Mouse (Mus musculus): Measurements from ENCODE around the gene Cdc37. TPM values are rescaled to one million over a fixed set of nuclear protein-coding genes. Genes with fewer than 3 reads are reported as not detected.

Cdc37 gene
- polyA plus RNA-seq, 1 experiment from 2014 or later = 279 TPM

DNA sequence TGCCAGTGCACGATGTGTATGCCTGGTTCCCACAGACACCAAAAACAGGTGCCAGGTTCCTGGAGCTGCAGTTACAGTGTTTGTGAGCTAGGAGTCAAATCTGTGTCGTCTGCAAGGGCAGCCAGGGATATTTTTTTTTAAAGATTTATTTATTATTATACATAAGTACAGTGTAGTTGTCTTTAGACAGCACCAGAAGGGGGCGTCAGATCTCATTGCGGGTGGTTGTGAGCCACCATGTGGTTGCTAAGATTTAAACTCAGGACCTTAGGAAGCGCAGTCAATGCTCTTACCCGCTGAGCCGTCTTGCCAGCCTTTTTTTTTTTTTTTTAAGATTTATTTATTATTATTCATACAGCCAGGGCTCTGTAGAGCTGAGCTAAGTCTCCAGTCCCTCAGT lies 40.1 kb upstream of the Cdc37 start:
- Histone ChIP-seq H3K27me3 (ENCODE audit: control insufficient read depth, insufficient read depth, low read length) (no peaks in the 10 kb centered on the region), H3K27ac (ENCODE audit: low read length) (no peak overlapping the region)

DNA sequence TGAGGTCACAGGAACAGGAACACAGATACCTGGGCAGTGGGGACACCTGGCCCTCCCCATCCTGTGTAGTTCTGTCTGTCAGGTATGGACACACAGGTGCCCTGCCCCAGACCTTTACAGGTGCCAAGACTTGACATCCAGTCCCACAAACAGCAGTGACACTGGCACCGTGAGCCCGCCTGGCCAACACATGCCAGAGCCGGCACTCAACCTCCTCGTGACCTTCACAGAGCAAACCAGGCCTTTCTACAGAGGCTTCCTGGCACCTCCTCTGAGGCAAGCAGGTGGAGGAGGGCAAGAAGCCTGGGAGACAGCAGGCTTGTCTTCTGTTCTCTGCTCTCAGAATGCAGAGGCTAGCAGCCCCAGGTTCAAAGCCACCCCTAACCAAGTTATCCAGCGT lies 35.7 kb upstream of the Cdc37 start:
- Histone ChIP-seq H3K27ac (ENCODE audit: low read length) (peak overlapping the region; percentile 75), H3K4me1 (ENCODE audit: control insufficient read depth, insufficient read depth, low read length) (peaks cover 21% of the 10 kb centered on the region), H3K4me2 (ENCODE audit: low read depth, low read length) (0 out of 2 replicates have a peak overlapping the region, but pooled peaks have one; percentile 6), H3K27me3 (ENCODE audit: control insufficient read depth, insufficient read depth, low read length) (no peaks in the 10 kb centered on the region), H3K9me3 (replicated peaks; ENCODE audit: control insufficient read depth, low read length) (no peaks in the 10 kb centered on the region), H3K9ac (ENCODE audit: low read length) (no peak overlapping the region; the same call in 1 of the 2 replicates), H3K36me3 (ENCODE audit: control insufficient read depth, insufficient read depth) (no peaks in the 10 kb centered on the region), H3K4me3 (ENCODE audit: low read length) (no peak overlapping the region)
- 0 out of 2 replicates have a peak, but pooled peaks have one; percentile 20 for ATAC-seq (replicated peaks; ENCODE audit: extremely low read depth, insufficient read depth, low FRiP score)
- WGBS = 67% methylated on average over 5 of the region's 5 CpGs

More for the DNA sequence above, 40.1 kb upstream of the Cdc37 start:
- H3K4me1 ChIP-seq (ENCODE audit: control insufficient read depth, insufficient read depth, low read length) = peaks cover 4% of the 10 kb centered on the region
- H3K36me3 ChIP-seq (ENCODE audit: control insufficient read depth, insufficient read depth) = peaks cover 15% of the 10 kb centered on the region
- 51% methylated on average over 7 of the region's 7 CpGs for WGBS
- no peak for ATAC-seq (replicated peaks; ENCODE audit: extremely low read depth, insufficient read depth, low FRiP score)
- no peaks in the 10 kb centered on the region for H3K9me3 ChIP-seq (replicated peaks; ENCODE audit: control insufficient read depth, low read length)
- H3K4me3 ChIP-seq (ENCODE audit: low read length) = no peak overlapping the region
- H3K4me2 ChIP-seq (ENCODE audit: low read depth, low read length) = no peak overlapping the region
- H3K9ac ChIP-seq (ENCODE audit: low read length) = no peak overlapping the region

DNA sequence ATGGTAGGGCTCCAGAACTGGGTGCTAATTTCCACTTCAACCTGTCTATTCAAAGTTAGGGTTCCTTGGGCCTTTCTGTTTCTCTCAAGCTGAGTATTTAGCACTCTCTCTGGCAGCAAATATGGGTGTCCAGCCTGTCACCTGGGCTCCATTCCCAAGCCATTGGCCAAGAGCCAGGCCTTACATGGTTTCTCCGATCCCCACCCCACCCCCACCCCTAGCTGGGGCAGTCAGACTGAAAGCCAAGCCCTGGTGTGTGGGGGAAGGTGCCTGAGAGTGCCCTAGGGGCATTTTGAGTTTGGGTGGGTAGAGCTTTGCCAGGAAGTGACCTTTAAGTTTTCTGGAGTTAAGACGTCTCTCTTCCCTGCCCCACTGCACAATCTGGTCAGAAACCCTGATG lies 35.0 kb upstream of the Cdc37 start:
- no peaks in the 10 kb centered on the region for H3K36me3 ChIP-seq (ENCODE audit: control insufficient read depth, insufficient read depth)
- H3K27ac ChIP-seq (ENCODE audit: low read length) = peak overlapping the region; percentile 75
- peak overlapping the region; percentile 80 for H3K9ac ChIP-seq (ENCODE audit: low read length)
- H3K4me3 ChIP-seq (ENCODE audit: low read length) = peak overlapping the region; percentile 62
- H3K9me3 ChIP-seq (replicated peaks; ENCODE audit: control insufficient read depth, low read length) = no peaks in the 10 kb centered on the region
- peaks cover 21% of the 10 kb centered on the region for H3K4me1 ChIP-seq (ENCODE audit: control insufficient read depth, insufficient read depth, low read length)
- H3K27me3 ChIP-seq (ENCODE audit: control insufficient read depth, insufficient read depth, low read length) = no peaks in the 10 kb centered on the region
- peak overlapping the region; percentile 79 for H3K4me2 ChIP-seq (ENCODE audit: low read depth, low read length)
- WGBS = 36% methylated on average over 2 of the region's 2 CpGs
- 0 out of 2 replicates have a peak, but pooled peaks have one; percentile 13 for ATAC-seq (replicated peaks; ENCODE audit: extremely low read depth, insufficient read depth, low FRiP score)

DNA sequence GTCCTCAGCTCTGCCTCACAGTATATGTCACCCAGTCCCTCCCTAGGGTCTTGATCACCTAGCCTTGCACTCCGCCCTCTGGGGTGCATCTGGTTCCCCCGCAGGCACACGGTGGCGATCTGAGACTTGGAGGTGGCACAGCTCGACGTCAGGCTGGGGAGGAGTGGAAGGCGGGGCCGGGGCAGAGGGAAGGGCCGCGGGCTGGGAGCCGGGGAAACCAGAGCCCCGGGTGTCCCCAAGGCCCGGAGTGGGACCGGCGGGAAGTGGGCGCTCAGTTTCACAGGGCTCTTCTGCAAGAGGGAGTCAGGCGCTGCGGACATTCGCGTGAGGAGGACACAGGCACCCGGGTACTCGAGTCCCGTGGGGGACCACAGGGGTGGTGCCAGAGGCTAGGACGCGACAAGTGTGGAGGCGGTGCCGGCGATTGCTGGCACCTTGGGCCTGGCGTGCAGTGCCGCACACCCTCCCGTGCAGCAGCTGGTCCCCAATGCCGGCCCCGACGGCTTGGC lies 34.2 kb upstream of the Cdc37 start:
- peak; percentile 66 for ATAC-seq (replicated peaks; ENCODE audit: extremely low read depth, insufficient read depth, low FRiP score)
- no peaks in the 10 kb centered on the region for H3K36me3 ChIP-seq (ENCODE audit: control insufficient read depth, insufficient read depth)
- peak overlapping the region; percentile 79 for H3K4me2 ChIP-seq (ENCODE audit: low read depth, low read length)
- no peaks in the 10 kb centered on the region for H3K9me3 ChIP-seq (replicated peaks; ENCODE audit: control insufficient read depth, low read length)
- peaks cover 21% of the 10 kb centered on the region for H3K4me1 ChIP-seq (ENCODE audit: control insufficient read depth, insufficient read depth, low read length)
- no peaks in the 10 kb centered on the region for H3K27me3 ChIP-seq (ENCODE audit: control insufficient read depth, insufficient read depth, low read length)
- H3K4me3 ChIP-seq (ENCODE audit: low read length) = peak overlapping the region; percentile 62
- WGBS = 4% methylated on average over 34 of the region's 34 CpGs
- peak overlapping the region; percentile 80 for H3K9ac ChIP-seq (ENCODE audit: low read length)
- peak overlapping the region; percentile 75 for H3K27ac ChIP-seq (ENCODE audit: low read length)

DNA sequence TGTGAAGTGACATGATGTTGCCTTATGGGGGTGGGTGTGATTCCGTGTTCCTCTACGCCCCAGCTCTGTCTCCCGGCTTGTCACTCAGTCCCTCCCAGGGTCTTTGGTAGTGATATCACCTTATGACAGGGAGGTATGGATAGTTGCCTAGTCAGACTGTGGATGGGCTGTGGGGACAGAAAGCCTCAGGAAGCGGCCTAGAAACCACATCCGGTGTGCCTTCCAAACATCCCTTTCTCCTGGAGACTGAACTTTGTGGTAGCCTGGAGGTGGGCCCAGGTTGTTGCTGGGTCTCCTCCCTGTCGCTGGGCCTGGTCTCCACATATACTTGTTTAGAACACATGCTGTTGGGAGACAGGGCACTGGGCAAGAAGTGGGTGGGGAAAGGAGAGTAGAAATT lies 33.6 kb upstream of the Cdc37 start:
- peaks cover 21% of the 10 kb centered on the region for H3K4me1 ChIP-seq (ENCODE audit: control insufficient read depth, insufficient read depth, low read length)
- no peak overlapping the region for H3K27ac ChIP-seq (ENCODE audit: low read length)
- no peak overlapping the region for H3K4me3 ChIP-seq (ENCODE audit: low read length)
- no peaks in the 10 kb centered on the region for H3K27me3 ChIP-seq (ENCODE audit: control insufficient read depth, insufficient read depth, low read length)
- 75% methylated on average over 6 of the region's 6 CpGs for WGBS
- H3K36me3 ChIP-seq (ENCODE audit: control insufficient read depth, insufficient read depth) = no peaks in the 10 kb centered on the region
- ATAC-seq (replicated peaks; ENCODE audit: extremely low read depth, insufficient read depth, low FRiP score) = no peak
- peak overlapping the region; percentile 80; the same call in 1 of the 2 replicates for H3K9ac ChIP-seq (ENCODE audit: low read length)
- peak overlapping the region; percentile 79 for H3K4me2 ChIP-seq (ENCODE audit: low read depth, low read length)
- no peaks in the 10 kb centered on the region for H3K9me3 ChIP-seq (replicated peaks; ENCODE audit: control insufficient read depth, low read length)

DNA sequence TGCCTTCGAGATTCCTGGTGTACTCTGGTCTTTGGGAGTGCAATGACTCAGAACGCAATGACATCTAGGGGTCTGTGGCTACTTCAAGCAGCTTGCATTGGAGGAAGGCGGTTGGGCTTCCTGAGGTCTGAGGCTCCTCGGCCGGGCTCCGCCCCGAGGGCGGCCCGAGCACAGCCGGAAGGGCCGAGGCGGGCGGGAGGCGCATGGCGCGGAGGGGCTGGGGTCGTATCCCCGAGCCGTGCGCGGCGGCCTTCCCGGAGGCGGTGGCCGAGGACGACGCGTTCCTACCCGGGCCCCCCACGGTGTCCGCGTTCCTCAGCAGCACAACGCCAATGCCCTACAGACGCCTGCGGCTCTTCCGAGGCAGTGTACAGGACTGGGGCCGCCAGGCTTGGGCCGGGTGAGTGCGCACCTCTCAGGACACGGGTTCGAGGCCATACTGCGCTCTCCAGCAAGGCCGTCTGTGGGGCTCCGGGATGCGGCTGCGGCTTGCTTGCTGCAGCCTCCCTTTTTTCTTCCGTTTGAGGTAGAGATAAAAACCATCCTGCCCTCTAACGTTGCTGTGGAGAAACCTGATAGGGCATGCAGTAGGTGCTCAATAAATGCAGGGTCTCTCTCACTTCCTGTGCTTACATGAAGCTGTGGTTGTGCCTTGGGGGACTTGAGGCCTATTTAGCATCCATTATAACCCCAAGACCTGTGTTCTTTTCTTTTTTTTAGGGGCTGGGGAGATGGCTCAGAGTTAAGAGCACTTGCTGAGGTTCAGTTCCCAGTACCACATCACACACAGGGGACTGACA lies 31.8 kb upstream of the Cdc37 start:
- ATAC-seq (replicated peaks; ENCODE audit: extremely low read depth, insufficient read depth, low FRiP score) = 0 out of 2 replicates have a peak, but pooled peaks have one; percentile 30
- Histone ChIP-seq H3K4me1 (ENCODE audit: control insufficient read depth, insufficient read depth, low read length) (peaks cover 21% of the 10 kb centered on the region), H3K36me3 (ENCODE audit: control insufficient read depth, insufficient read depth) (no peaks in the 10 kb centered on the region), H3K4me3 (ENCODE audit: low read length) (peak overlapping the region; percentile 52), H3K9me3 (replicated peaks; ENCODE audit: control insufficient read depth, low read length) (no peaks in the 10 kb centered on the region), H3K4me2 (ENCODE audit: low read depth, low read length) (peak overlapping the region; percentile 63), H3K27me3 (ENCODE audit: control insufficient read depth, insufficient read depth, low read length) (no peaks in the 10 kb centered on the region), H3K27ac (ENCODE audit: low read length) (no peak overlapping the region), H3K9ac (ENCODE audit: low read length) (peak overlapping the region; percentile 70)
- 7% methylated on average over 44 of the region's 48 CpGs for WGBS

DNA sequence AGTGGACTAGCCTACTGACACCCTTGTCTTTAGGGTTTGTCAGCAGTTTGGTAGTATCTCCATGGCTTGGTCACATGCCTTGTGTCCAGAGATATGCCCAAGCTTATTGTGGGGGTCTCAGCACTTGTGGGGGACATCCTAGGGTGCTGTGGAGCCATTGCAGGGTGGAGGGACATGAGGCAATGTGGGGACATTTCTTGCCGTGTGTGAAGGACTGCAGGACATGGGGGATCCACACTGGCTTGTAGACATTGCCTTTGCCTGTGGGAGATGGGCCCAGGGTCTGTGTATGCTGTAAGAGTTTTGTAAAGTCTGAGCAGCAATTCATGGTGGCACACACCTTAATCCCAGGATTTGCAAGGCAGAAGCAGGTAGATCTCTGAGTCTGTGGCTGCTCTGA lies 31.1 kb upstream of the Cdc37 start:
- Histone ChIP-seq H3K27ac (ENCODE audit: low read length) (no peak overlapping the region), H3K9ac (ENCODE audit: low read length) (no peak overlapping the region), H3K4me3 (ENCODE audit: low read length) (no peak overlapping the region), H3K27me3 (ENCODE audit: control insufficient read depth, insufficient read depth, low read length) (no peaks in the 10 kb centered on the region), H3K36me3 (ENCODE audit: control insufficient read depth, insufficient read depth) (no peaks in the 10 kb centered on the region), H3K4me1 (ENCODE audit: control insufficient read depth, insufficient read depth, low read length) (peaks cover 19% of the 10 kb centered on the region), H3K9me3 (replicated peaks; ENCODE audit: control insufficient read depth, low read length) (no peaks in the 10 kb centered on the region), H3K4me2 (ENCODE audit: low read depth, low read length) (no peak overlapping the region)
- ATAC-seq (replicated peaks; ENCODE audit: extremely low read depth, insufficient read depth, low FRiP score) = no peak
- 78% methylated on average over 1 of the region's 1 CpGs for WGBS

DNA sequence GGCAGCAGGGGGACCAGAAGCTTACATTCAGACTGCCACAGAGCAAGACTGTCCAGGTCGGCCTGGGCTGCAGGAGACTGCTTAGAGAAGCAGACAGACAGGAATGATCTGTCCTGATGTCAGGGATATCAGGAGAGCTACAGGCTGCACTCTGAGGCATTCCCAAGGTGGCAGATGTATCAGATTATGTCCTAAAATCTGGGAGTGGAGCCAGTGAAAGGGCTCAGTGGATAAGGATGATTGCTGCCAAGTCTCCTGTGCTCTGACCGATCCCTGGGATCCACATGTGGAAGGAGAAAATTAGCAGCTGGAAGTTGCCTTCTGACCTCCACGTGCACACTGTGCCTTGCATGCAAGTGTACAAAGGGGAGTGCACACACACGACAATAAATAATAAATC lies 30.6 kb upstream of the Cdc37 start:
- no peak for ATAC-seq (replicated peaks; ENCODE audit: extremely low read depth, insufficient read depth, low FRiP score)
- Histone ChIP-seq H3K9ac (ENCODE audit: low read length) (no peak overlapping the region), H3K9me3 (replicated peaks; ENCODE audit: control insufficient read depth, low read length) (no peaks in the 10 kb centered on the region), H3K4me3 (ENCODE audit: low read length) (no peak overlapping the region), H3K4me1 (ENCODE audit: control insufficient read depth, insufficient read depth, low read length) (peaks cover 19% of the 10 kb centered on the region), H3K36me3 (ENCODE audit: control insufficient read depth, insufficient read depth) (no peaks in the 10 kb centered on the region), H3K27me3 (ENCODE audit: control insufficient read depth, insufficient read depth, low read length) (no peaks in the 10 kb centered on the region), H3K27ac (ENCODE audit: low read length) (no peak overlapping the region), H3K4me2 (ENCODE audit: low read depth, low read length) (no peak overlapping the region)
- 43% methylated on average over 4 of the region's 4 CpGs for WGBS

DNA sequence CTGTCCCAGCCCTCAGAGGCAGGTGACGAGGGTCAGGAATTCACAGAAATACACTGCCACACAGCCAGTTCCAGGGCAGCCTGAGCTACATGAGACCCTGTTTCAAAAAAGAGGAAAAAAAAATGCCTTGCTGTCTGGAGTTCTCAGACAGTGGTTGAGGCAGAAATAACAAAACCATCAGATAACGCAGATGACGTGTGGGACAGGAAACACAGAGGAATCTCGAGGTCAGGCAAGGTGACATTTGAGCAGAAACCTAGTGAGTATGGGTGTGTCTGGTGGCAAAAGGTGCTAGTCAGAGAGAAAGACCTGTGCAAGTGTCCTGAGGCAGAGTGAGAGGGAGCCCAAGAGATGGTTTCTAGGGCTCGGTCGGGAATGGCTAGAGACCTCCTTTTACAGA lies 22.6 kb upstream of the Cdc37 start:
- 51% methylated on average over 6 of the region's 6 CpGs for WGBS
- no peaks in the 10 kb centered on the region for H3K36me3 ChIP-seq (ENCODE audit: control insufficient read depth, insufficient read depth)
- H3K27ac ChIP-seq (ENCODE audit: low read length) = no peak overlapping the region
- no peaks in the 10 kb centered on the region for H3K27me3 ChIP-seq (ENCODE audit: control insufficient read depth, insufficient read depth, low read length)
- H3K4me2 ChIP-seq (ENCODE audit: low read depth, low read length) = no peak overlapping the region
- H3K9me3 ChIP-seq (replicated peaks; ENCODE audit: control insufficient read depth, low read length) = no peaks in the 10 kb centered on the region
- ATAC-seq (replicated peaks; ENCODE audit: extremely low read depth, insufficient read depth, low FRiP score) = no peak
- no peak overlapping the region; the same call in 1 of the 2 replicates for H3K9ac ChIP-seq (ENCODE audit: low read length)
- no peak overlapping the region for H3K4me3 ChIP-seq (ENCODE audit: low read length)
- H3K4me1 ChIP-seq (ENCODE audit: control insufficient read depth, insufficient read depth, low read length) = peaks cover 16% of the 10 kb centered on the region
